Mouse (Mus musculus): ENCODE results near the gene Usp15. TPM values are rescaled to one million over a fixed set of nuclear protein-coding genes. Genes with fewer than 3 reads are reported as not detected.

Gene Usp15
- polyA plus RNA-seq, 1 experiment from 2014 or later, result 70.4 TPM

DNA sequence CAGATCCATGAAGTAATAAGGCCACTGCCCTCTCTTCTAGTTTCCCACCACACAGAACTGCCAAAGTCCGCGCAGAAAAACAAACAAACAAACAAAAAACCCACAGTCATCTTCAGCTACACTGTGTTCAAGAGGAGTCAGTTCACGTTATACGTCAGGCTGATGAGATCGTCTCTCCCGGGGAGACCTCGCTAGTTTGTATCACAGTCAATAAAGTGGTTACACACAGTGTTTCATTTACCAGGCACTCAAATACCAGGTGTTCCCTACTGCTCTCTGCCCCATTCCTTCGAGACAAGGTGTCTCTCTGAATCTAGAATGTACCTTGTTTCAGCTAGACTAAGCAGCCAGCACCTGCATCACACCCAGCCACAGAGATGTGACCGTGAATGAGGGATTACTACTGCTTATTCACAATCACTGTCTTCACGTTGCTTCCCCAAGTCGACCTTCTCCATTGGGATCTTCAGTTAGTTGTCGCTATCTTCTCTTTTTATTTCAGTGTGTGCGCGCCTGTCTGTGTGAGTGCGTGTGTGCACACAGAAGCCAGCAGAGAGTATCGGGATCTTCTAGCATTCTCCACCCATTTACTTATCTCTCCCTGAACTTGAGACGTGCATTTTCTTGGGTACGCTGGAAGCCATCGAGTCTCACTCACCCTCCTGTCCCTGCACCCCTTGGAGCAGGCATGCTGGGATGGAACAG lies 3.0 kb upstream of the Usp15 start:
- no peak for ATAC-seq (ENCODE audit: insufficient number of reproducible peaks, low FRiP score)
- 77% methylated on average over 19 of the region's 19 CpGs for WGBS
- Histone ChIP-seq H3K9ac (no peak overlapping the region), H3K9me3 (replicated peaks) (no peaks in the 10 kb centered on the region), H3K27me3 (replicated peaks) (no peaks in the 10 kb centered on the region; the same call in 1 of the 2 replicates), H3K4me1 (replicated peaks) (peaks cover 7% of the 10 kb centered on the region), H3K4me2 (no peak overlapping the region), H3K4me3 (no peak overlapping the region), H3K27ac (ENCODE audit: poor library complexity, severe bottlenecking) (no peak overlapping the region), H3K36me3 (no peaks in the 10 kb centered on the region)

GRCm38 (mm10) chr10:123199119-123199518 lies 2.3 kb upstream of the Usp15 start:
- H3K4me2 ChIP-seq, result no peak overlapping the region
- ATAC-seq (ENCODE audit: insufficient number of reproducible peaks, low FRiP score), result no peak
- no peaks in the 10 kb centered on the region; the same call in 1 of the 2 replicates for H3K27me3 ChIP-seq (replicated peaks)
- no peak overlapping the region for H3K27ac ChIP-seq (ENCODE audit: poor library complexity, severe bottlenecking)
- H3K36me3 ChIP-seq, result no peaks in the 10 kb centered on the region
- no peak overlapping the region for H3K9ac ChIP-seq
- peaks cover 9% of the 10 kb centered on the region for H3K4me1 ChIP-seq (replicated peaks)
- H3K9me3 ChIP-seq (replicated peaks), result no peaks in the 10 kb centered on the region
- H3K4me3 ChIP-seq, result no peak overlapping the region
- 53% methylated on average over 3 of the region's 3 CpGs for WGBS

GRCm38 (mm10) chr10:123198183-123198582 lies 1.4 kb upstream of the Usp15 start:
- H3K9ac ChIP-seq, result no peak overlapping the region
- 86% methylated on average over 5 of the region's 5 CpGs for WGBS
- H3K4me3 ChIP-seq, result no peak overlapping the region
- no peak for ATAC-seq (ENCODE audit: insufficient number of reproducible peaks, low FRiP score)
- H3K4me1 ChIP-seq (replicated peaks), result peaks cover 12% of the 10 kb centered on the region
- H3K27ac ChIP-seq (ENCODE audit: poor library complexity, severe bottlenecking), result no peak overlapping the region
- H3K27me3 ChIP-seq (replicated peaks), result no peaks in the 10 kb centered on the region; the same call in 1 of the 2 replicates
- no peaks in the 10 kb centered on the region for H3K9me3 ChIP-seq (replicated peaks)
- H3K4me2 ChIP-seq, result no peak overlapping the region
- H3K36me3 ChIP-seq, result no peaks in the 10 kb centered on the region

DNA sequence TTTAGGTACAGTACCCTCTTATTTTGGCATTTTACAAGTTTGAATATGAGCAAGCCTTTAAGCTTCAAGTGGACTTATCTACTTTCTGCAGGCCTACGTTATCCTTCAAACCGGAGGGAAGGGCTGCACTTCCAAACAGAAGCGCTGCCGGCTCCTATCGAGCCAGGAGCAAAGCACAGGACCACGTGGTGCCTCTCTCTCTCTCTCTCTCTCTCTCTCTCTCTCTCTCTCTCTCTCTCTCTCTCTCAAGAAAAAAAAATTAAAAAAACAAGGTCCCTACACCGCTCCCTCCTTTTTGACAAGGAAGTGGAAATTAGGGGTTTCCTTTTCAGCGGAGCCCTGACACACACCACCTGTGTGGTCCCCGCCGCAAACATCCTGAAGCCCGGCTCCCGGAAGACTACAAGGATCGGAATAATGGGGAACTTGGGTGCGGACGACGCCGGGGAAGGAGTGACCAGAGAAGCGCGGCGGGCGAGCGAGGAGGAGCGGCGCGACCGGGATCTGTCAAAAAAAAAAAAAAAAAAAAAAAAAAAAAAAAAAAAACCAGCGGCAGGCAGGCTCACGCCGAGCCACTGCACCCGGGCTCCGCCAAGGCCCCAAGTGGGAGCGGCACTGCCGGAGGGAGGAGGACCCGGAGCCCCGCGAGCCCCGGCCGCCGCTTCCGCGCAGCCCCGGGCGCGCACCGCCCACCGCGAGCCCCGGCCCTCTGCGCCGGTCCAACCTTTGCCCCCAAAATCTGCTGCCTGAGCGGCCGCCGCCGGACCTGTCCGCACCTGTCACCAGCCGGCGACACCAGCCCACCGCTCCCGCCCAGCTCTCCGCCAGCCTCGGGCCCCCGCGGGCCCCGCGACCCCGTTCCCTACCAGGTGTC lies 597 bp downstream of the Usp15 start:
- 1% methylated on average over 58 of the region's 66 CpGs for WGBS
- Histone ChIP-seq H3K4me2 (peak overlapping the region; percentile 70), H3K27me3 (replicated peaks) (no peaks in the 10 kb centered on the region; the same call in 1 of the 2 replicates), H3K4me1 (replicated peaks) (peaks cover 22% of the 10 kb centered on the region), H3K9ac (peak overlapping the region; percentile 87), H3K36me3 (no peaks in the 10 kb centered on the region), H3K9me3 (replicated peaks) (no peaks in the 10 kb centered on the region), H3K4me3 (peak overlapping the region; percentile 76), H3K27ac (ENCODE audit: poor library complexity, severe bottlenecking) (peak overlapping the region; percentile 87)
- peak; percentile 75 for ATAC-seq (ENCODE audit: insufficient number of reproducible peaks, low FRiP score)

DNA sequence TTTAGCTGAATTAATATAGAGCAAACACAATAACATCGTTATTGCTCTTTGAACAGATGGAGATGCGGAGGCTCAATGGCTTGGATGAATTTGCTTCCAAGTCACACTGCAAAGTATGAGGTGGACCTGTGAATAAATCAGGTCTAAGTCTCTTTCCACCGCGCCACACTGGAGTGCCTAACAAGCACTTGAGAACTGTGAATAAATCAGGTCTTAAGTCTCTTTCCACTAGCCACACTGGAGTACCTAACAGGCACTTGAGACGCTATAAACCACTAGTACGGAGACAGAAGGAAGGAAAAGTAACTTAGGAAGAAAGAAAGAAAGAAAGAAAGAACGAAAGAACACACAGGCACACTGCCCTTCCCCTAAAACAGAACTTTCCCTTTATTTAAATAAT lies 1.3 kb downstream of the Usp15 start:
- ATAC-seq (ENCODE audit: insufficient number of reproducible peaks, low FRiP score), result no peak
- no peaks in the 10 kb centered on the region for H3K9me3 ChIP-seq (replicated peaks)
- peak overlapping the region; percentile 70 for H3K27ac ChIP-seq (ENCODE audit: poor library complexity, severe bottlenecking)
- H3K27me3 ChIP-seq (replicated peaks), result no peaks in the 10 kb centered on the region; the same call in 1 of the 2 replicates
- WGBS, result 25% methylated on average over 7 of the region's 7 CpGs
- no peaks in the 10 kb centered on the region for H3K36me3 ChIP-seq
- H3K9ac ChIP-seq, result peak overlapping the region; percentile 70
- H3K4me2 ChIP-seq, result peak overlapping the region; percentile 70
- H3K4me1 ChIP-seq (replicated peaks), result peaks cover 28% of the 10 kb centered on the region
- H3K4me3 ChIP-seq, result peak overlapping the region; percentile 76

DNA sequence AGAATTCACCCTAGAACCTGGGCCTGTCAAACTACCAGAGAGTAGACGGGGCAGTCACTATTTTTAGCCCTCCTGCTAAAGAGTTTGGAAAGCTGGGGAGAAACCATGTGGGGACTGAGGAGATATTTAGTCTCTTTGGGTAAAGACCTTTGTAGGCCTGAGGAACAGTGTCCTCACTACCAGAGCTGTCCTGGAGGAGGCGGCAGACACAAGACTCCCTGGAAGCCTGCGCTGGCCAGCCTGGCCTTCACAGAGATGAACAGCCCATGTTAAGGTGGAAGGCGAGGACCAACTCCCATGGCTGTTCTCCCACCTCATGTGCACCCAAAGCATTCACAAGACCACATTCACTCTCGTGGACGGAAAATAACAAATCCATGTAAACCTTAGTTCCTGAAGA lies 5.8 kb downstream of the Usp15 start:
- no peak overlapping the region for H3K4me2 ChIP-seq
- WGBS, result 67% methylated on average over 6 of the region's 6 CpGs
- no peaks in the 10 kb centered on the region for H3K27me3 ChIP-seq (replicated peaks)
- H3K9ac ChIP-seq, result no peak overlapping the region
- H3K9me3 ChIP-seq (replicated peaks), result no peaks in the 10 kb centered on the region
- no peak overlapping the region for H3K4me3 ChIP-seq
- no peak; the same call in 1 of the 2 replicates for ATAC-seq (ENCODE audit: insufficient number of reproducible peaks, low FRiP score)
- H3K4me1 ChIP-seq (replicated peaks), result peaks cover 56% of the 10 kb centered on the region
- H3K27ac ChIP-seq (ENCODE audit: poor library complexity, severe bottlenecking), result no peak overlapping the region
- no peaks in the 10 kb centered on the region for H3K36me3 ChIP-seq

GRCm38 (mm10) chr10:123187337-123187736 lies 9.5 kb downstream of the Usp15 start:
- Histone ChIP-seq H3K4me1 (replicated peaks) (peaks cover 58% of the 10 kb centered on the region), H3K4me3 (no peak overlapping the region)
- no peak for ATAC-seq (ENCODE audit: insufficient number of reproducible peaks, low FRiP score)

DNA sequence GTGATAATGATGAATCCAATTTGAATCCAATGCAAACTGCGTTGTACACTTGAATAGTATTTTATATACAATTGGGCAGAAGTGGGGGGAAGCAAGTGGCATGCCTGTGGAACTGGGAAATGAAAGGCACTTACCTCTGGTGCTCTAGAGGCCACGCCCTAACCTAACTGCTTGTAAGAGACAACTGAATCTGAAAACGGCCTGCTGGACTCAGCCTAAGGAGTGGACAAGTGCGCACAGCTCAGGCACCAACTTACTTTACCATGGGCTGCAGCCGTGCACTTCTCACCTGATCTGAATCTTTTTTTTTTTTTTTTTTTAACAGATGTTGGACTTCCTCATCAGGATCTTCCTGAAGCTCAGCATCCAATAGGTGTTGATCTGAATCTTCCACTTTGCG lies 10.9 kb downstream of the Usp15 start:
- H3K36me3 ChIP-seq, result peaks cover 2% of the 10 kb centered on the region
- H3K27me3 ChIP-seq (replicated peaks), result no peaks in the 10 kb centered on the region
- 77% methylated on average over 6 of the region's 6 CpGs for WGBS
- no peak overlapping the region for H3K9ac ChIP-seq
- H3K9me3 ChIP-seq (replicated peaks), result no peaks in the 10 kb centered on the region
- no peak overlapping the region for H3K4me3 ChIP-seq
- H3K4me1 ChIP-seq (replicated peaks), result peaks cover 45% of the 10 kb centered on the region
- H3K4me2 ChIP-seq, result no peak overlapping the region
- ATAC-seq (ENCODE audit: insufficient number of reproducible peaks, low FRiP score), result no peak
- H3K27ac ChIP-seq (ENCODE audit: poor library complexity, severe bottlenecking), result no peak overlapping the region

More at GRCm38 (mm10) chr10:123187337-123187736, 9.5 kb downstream of the Usp15 start:
- H3K27ac ChIP-seq (ENCODE audit: poor library complexity, severe bottlenecking), result no peak overlapping the region
- H3K9me3 ChIP-seq (replicated peaks), result no peaks in the 10 kb centered on the region
- H3K4me2 ChIP-seq, result no peak overlapping the region
- H3K9ac ChIP-seq, result 0 out of 2 replicates have a peak overlapping the region, but pooled peaks have one; percentile 15
- WGBS, result 81% methylated on average over 6 of the region's 6 CpGs
- no peaks in the 10 kb centered on the region for H3K27me3 ChIP-seq (replicated peaks)
- no peaks in the 10 kb centered on the region for H3K36me3 ChIP-seq

- H3K9me3 ChIP-seq (replicated peaks), result no peaks in the 10 kb centered on the region
- no peak overlapping the region for H3K4me3 ChIP-seq
- H3K4me1 ChIP-seq (replicated peaks), result peaks cover 36% of the 10 kb centered on the region
- ATAC-seq (ENCODE audit: insufficient number of reproducible peaks, low FRiP score), result no peak
- H3K9ac ChIP-seq, result 0 out of 2 replicates have a peak overlapping the region, but pooled peaks have one; percentile 30
- H3K4me2 ChIP-seq, result no peak overlapping the region
- no peaks in the 10 kb centered on the region for H3K27me3 ChIP-seq (replicated peaks)
- no peak overlapping the region for H3K27ac ChIP-seq (ENCODE audit: poor library complexity, severe bottlenecking)
- peaks cover 20% of the 10 kb centered on the region for H3K36me3 ChIP-seq
- 54% methylated on average over 2 of the region's 2 CpGs for WGBS
Observed at GRCm38 (mm10) chr10:123183743-123184142, 13.1 kb downstream of the Usp15 start.

GRCm38 (mm10) chr10:123183243-123183642 lies 13.6 kb downstream of the Usp15 start:
- H3K4me2 ChIP-seq, result no peak overlapping the region
- no peak overlapping the region for H3K9ac ChIP-seq
- H3K4me1 ChIP-seq (replicated peaks), result peaks cover 32% of the 10 kb centered on the region
- H3K36me3 ChIP-seq, result peaks cover 24% of the 10 kb centered on the region
- WGBS, result 40% methylated on average over 7 of the region's 7 CpGs
- H3K9me3 ChIP-seq (replicated peaks), result no peaks in the 10 kb centered on the region
- H3K27me3 ChIP-seq (replicated peaks), result no peaks in the 10 kb centered on the region
- H3K27ac ChIP-seq (ENCODE audit: poor library complexity, severe bottlenecking), result no peak overlapping the region
- 0 out of 2 replicates have a peak, but pooled peaks have one; percentile 59 for ATAC-seq (ENCODE audit: insufficient number of reproducible peaks, low FRiP score)
- no peak overlapping the region for H3K4me3 ChIP-seq

GRCm38 (mm10) chr10:123182391-123182790 lies 14.4 kb downstream of the Usp15 start:
- Histone ChIP-seq H3K4me1 (replicated peaks) (peaks cover 23% of the 10 kb centered on the region), H3K9ac (no peak overlapping the region), H3K9me3 (replicated peaks) (no peaks in the 10 kb centered on the region), H3K36me3 (peaks cover 28% of the 10 kb centered on the region), H3K4me2 (no peak overlapping the region), H3K4me3 (no peak overlapping the region), H3K27me3 (replicated peaks) (no peaks in the 10 kb centered on the region), H3K27ac (ENCODE audit: poor library complexity, severe bottlenecking) (no peak overlapping the region)
- no peak for ATAC-seq (ENCODE audit: insufficient number of reproducible peaks, low FRiP score)
- 80% methylated on average over 3 of the region's 3 CpGs for WGBS

Measured in heart, embryonic 12.5 days (tissue).